Mouse (Mus musculus): ENCODE data around the gene Zfyve21.
A peak's percentile ranks its signal among the peaks of the same experiment; 100 is the strongest.

Gene Zfyve21

GRCm38 (mm10) chr12:111843470-111843869 lies 29.5 kb downstream of the Zfyve21 start:
- ATAC-seq (ENCODE audit: low TSS enrichment): no peak

DNA sequence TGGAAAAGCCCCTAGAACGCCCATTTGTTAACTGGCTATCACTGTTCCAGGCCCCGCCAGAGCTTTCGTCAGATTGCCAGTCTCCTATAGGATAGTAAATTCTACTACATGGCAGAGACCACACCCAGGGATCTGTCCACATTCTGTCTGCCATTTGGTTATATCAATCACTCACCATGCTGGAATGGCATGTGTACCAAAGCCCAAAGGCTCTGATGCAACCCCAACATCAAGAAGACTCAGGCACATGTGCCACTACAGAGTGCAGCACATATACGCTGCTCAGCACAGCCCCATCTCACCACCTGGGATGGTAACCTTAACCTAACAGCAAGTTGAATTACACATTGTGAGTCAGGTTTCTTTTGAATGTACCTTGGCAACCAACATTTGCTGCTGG lies 32.0 kb downstream of the Zfyve21 start:
- ATAC-seq (ENCODE audit: low TSS enrichment): no peak

DNA sequence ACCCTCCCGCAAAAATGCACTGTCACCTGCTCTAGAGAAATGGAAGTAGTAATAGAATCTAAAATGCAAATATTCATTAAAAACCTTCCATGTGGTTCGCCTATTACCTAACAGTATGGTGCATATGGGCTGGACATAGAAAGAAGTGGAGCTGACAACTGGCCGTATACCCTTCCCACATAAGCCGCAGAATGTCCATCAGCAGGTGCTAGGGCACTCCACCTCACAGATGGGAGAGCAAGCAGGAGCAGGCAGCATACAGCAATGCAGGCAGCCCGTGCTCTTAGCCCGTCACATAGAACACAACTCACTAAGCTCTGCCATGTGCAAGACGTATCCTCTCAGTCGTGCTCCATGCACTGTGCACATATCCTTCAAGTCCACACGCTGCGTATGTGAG lies 32.8 kb downstream of the Zfyve21 start:
- no peak for ATAC-seq (ENCODE audit: low TSS enrichment)

GRCm38 (mm10) chr12:111848300-111848798 lies 34.4 kb downstream of the Zfyve21 start:
- 0 out of 2 replicates have a peak, but pooled peaks have one; percentile 39 for ATAC-seq (ENCODE audit: low TSS enrichment)

GRCm38 (mm10) chr12:111851235-111851634 lies 37.3 kb downstream of the Zfyve21 start:
- no peak for ATAC-seq (ENCODE audit: low TSS enrichment)

GRCm38 (mm10) chr12:111851745-111852144 lies 37.8 kb downstream of the Zfyve21 start:
- no peak for ATAC-seq (ENCODE audit: low TSS enrichment)

GRCm38 (mm10) chr12:111853011-111853436 lies 39.1 kb downstream of the Zfyve21 start:
- no peak for ATAC-seq (ENCODE audit: low TSS enrichment)

DNA sequence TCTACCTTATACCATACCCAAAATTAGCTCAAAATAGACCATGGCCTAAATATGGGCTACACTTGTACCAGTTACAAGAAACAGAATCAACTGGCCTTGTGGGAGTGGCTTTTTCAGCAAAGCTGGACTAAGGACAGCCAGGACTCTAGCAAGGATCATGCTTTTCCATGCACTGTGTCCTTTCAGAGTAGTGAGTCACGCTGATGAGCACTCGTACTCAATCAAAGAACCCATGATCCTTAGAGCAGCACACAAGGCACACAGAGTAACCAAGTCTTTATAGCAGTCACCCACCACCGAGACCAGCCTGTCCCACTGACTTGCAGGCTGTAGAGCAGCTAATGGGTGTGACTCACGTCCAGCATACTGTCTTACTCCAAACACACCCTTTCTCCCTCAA lies 39.6 kb downstream of the Zfyve21 start:
- no peak for ATAC-seq (ENCODE audit: low TSS enrichment)

- ATAC-seq (ENCODE audit: low TSS enrichment): no peak
Observed at GRCm38 (mm10) chr12:111855448-111855847, 41.5 kb downstream of the Zfyve21 start.

DNA sequence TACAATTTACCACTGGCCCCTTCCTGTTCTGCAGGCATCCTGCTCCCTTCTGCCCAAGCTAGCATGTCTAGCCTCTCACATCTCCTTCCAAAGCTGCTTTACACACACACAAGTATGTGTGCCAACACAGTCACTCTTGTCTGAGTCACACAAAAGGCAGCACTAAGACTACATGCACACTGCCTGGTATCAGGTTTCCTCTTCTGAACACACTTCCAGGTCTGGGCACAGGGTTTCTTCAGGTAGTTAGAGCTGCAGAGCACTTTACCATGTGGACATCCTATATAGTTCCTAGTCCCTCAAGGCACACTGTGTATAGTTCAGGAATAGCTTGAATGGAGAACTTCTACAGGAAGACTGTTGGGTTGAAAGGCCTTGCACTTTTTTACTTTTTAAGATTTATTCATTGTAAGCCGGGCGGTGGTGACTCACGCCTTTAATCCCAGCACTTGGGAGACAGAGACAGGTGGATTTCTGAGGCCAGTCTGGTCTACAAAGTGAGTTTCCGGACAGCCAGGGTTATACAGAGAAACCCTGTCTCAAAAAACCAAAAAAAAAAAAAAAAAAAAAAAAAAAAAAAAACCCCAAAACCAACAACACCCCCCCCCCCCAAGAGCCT lies 50.3 kb downstream of the Zfyve21 start:
- no peak for ATAC-seq (ENCODE audit: low TSS enrichment)

- ATAC-seq (ENCODE audit: low TSS enrichment): no peak
Observed at GRCm38 (mm10) chr12:111869806-111870205, 55.8 kb downstream of the Zfyve21 start.

- ATAC-seq (ENCODE audit: low TSS enrichment): no peak
Observed at GRCm38 (mm10) chr12:111870811-111871210, 56.8 kb downstream of the Zfyve21 start.

GRCm38 (mm10) chr12:111872079-111872478 lies 58.1 kb downstream of the Zfyve21 start:
- ATAC-seq (ENCODE audit: low TSS enrichment): no peak

DNA sequence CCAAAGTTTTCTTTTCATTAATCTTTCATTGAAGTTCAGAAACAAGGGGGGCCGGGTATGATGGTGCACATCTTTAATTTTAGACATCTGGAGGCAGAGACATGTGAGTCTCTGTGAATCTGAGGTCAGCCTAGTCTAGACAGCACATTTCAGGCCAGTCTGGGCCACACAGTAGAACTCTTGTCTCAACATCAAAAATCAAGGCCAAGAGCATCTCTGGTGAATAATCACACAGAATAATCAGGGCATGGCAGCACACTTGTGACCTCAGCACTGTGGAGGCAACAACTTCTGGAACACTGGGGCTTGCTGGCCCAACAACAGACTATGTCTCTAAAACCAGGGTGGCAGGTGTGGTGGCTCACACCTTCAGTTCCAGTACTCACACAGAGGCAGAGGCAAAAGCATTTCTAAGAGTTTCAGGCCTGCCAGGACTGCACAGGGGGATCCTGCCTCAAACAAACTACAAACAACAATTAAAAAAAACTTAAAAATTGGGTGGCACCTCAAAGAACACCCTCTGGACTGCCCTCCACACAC lies 60.7 kb downstream of the Zfyve21 start:
- no peak for ATAC-seq (ENCODE audit: low TSS enrichment)

- ATAC-seq (ENCODE audit: low TSS enrichment): no peak
Observed at GRCm38 (mm10) chr12:111875499-111875898, 61.5 kb downstream of the Zfyve21 start.

- ATAC-seq (ENCODE audit: low TSS enrichment): peak; percentile 55
Observed at GRCm38 (mm10) chr12:111878213-111878612, 64.2 kb downstream of the Zfyve21 start.

Data from frontal cortex, adult (tissue).